Mouse (Mus musculus) hindbrain, embryonic 14.5 days (tissue): ENCODE measurements around the gene D11Wsu47e. TPM values are rescaled to one million over a fixed set of nuclear protein-coding genes. Genes with fewer than 3 reads are reported as not detected.
A peak's percentile ranks its signal among the peaks of the same experiment; 100 is the strongest.
"Not testable (repeated sequence)": the region's sequence is repeated elsewhere in the genome, so short reads cannot be mapped to it uniquely, and the experiment has no call there.

Source experiments
- ATAC-seq: fragments of 200-750 bp; cut with Nextera tagmentation; 2 replicates; pipeline ENCODE4 v1.8.0; 2017; ENCODE audit warnings: moderate number of reproducible peaks, mild to moderate bottlenecking, moderate TSS enrichment, moderate library complexity; ENCODE audit not compliant: low FRiP score
- DNase-seq: peaks from one replicate; pipeline ENCODE4 v3.0.0-alpha.2; 2015; ENCODE audit warnings: low spot score
- H3K27ac ChIP-seq: fragments of 300-500 bp; sonication (generic); 2 replicates; pipeline ENCODE4 v1.5.1; 2014; ENCODE audit warnings: mild to moderate bottlenecking, moderate library complexity
- H3K27me3 ChIP-seq: fragments of 300-500 bp; sonication (generic); 2 replicates; pipeline ENCODE4 v1.6.1; 2014; ENCODE audit warnings: mild to moderate bottlenecking, low read length, mixed read lengths; ENCODE audit not compliant: control insufficient read depth, insufficient read depth
- H3K36me3 ChIP-seq: fragments of 300-500 bp; sonication (generic); replicated peaks from 2 replicates; pipeline ENCODE4 v1.6.1; 2014; ENCODE audit not compliant: control insufficient read depth, insufficient read depth
- H3K4me1 ChIP-seq: fragments of 300-500 bp; sonication (generic); replicated peaks from 2 replicates; pipeline ENCODE4 v1.6.1; 2014; ENCODE audit warnings: antibody characterized with exemption, low read length, mixed read lengths; ENCODE audit not compliant: control insufficient read depth, insufficient read depth
- H3K4me2 ChIP-seq: fragments of 300-500 bp; sonication (generic); replicated peaks from 2 replicates; pipeline ENCODE4 v1.6.1; 2014; ENCODE audit warnings: mild to moderate bottlenecking, moderate library complexity
- H3K4me3 ChIP-seq: fragments of 300-500 bp; sonication (generic); replicated peaks from 2 replicates; pipeline ENCODE4 v1.5.1; 2014; ENCODE audit warnings: mild to moderate bottlenecking, low read length
- H3K9ac ChIP-seq: fragments of 300-500 bp; sonication (generic); 2 replicates; pipeline ENCODE4 v1.6.1; 2014
- H3K9me3 ChIP-seq: fragments of 300-500 bp; sonication (generic); 2 replicates; pipeline ENCODE4 v1.6.1; 2016; ENCODE audit warnings: low read length; ENCODE audit not compliant: control insufficient read depth
- WGBS: fragments of 180-500 bp; shearing (Covaris S2); extraction: QIAGEN DNeasy Blood & Tissue Kit; methylation state at CpG from one replicate; pipeline ENCODE4 v1.1.7; 2014; 5-methylcytosine and 5-hydroxymethylcytosine counted together
- polyA plus RNA-seq: library from polyadenylated mRNA; unstranded; fragments of >200 nt; fragmentation: Nextera tagmentation; extraction: Ambion mirVana; gene quantifications from 2 replicates; pipeline ENCODE4 v1.2.1, GENCODE M21; 2014

Gene D11Wsu47e
- polyA plus RNA-seq, 1 experiment from 2014 or later: 22.2 TPM

GRCm38 (mm10) chr11:113651907-113652273 is 32.3 kb upstream of the D11Wsu47e start:
- peaks cover 49% of the 10 kb centered on the region for H3K36me3 ChIP-seq
- no peak overlapping the region for H3K4me3 ChIP-seq
- no peak overlapping the region for H3K4me2 ChIP-seq
- no peaks in the 10 kb centered on the region for H3K27me3 ChIP-seq
- WGBS: 46% methylated on average over 8 of the region's 8 CpGs
- H3K9me3 ChIP-seq: no peaks in the 10 kb centered on the region
- no peak overlapping the region for H3K27ac ChIP-seq
- no peak overlapping the region for H3K9ac ChIP-seq
- ATAC-seq (peak; percentile 23; the same call in 1 of the 2 replicates), DNase-seq (peak; percentile 63)
- peaks cover 15% of the 10 kb centered on the region for H3K4me1 ChIP-seq

- no peaks in the 10 kb centered on the region for H3K9me3 ChIP-seq
- DNase-seq (no peak), ATAC-seq (no peak)
- peaks cover 56% of the 10 kb centered on the region for H3K36me3 ChIP-seq
- no peak overlapping the region for H3K9ac ChIP-seq
- H3K27me3 ChIP-seq: no peaks in the 10 kb centered on the region
- H3K4me3 ChIP-seq: no peak overlapping the region
- WGBS: 85% methylated on average over 6 of the region's 6 CpGs
- peaks cover 18% of the 10 kb centered on the region for H3K4me1 ChIP-seq
- no peak overlapping the region for H3K27ac ChIP-seq
- H3K4me2 ChIP-seq: no peak overlapping the region
These were observed 31.7 kb upstream of the D11Wsu47e start for GRCm38 (mm10) chr11:113652516-113652915.

GRCm38 (mm10) chr11:113654105-113654504 is 30.1 kb upstream of the D11Wsu47e start:
- Histone ChIP-seq H3K27ac (no peak overlapping the region), H3K27me3 (no peaks in the 10 kb centered on the region), H3K4me2 (no peak overlapping the region), H3K4me1 (peaks cover 13% of the 10 kb centered on the region), H3K36me3 (peaks cover 71% of the 10 kb centered on the region), H3K4me3 (no peak overlapping the region), H3K9ac (no peak overlapping the region), H3K9me3 (no peaks in the 10 kb centered on the region)
- 96% methylated on average over 15 of the region's 15 CpGs for WGBS
- DNase-seq: no peak
- no peak for ATAC-seq

- Histone ChIP-seq H3K9me3 (no peaks in the 10 kb centered on the region), H3K4me1 (peaks cover 13% of the 10 kb centered on the region), H3K4me2 (no peak overlapping the region), H3K27ac (no peak overlapping the region), H3K27me3 (no peaks in the 10 kb centered on the region), H3K4me3 (no peak overlapping the region), H3K9ac (no peak overlapping the region), H3K36me3 (peaks cover 78% of the 10 kb centered on the region)
- 83% methylated on average over 18 of the region's 18 CpGs for WGBS
- DNase-seq (peak; percentile 42), ATAC-seq (no peak)
These were observed 29.5 kb upstream of the D11Wsu47e start for GRCm38 (mm10) chr11:113654561-113655270.

- peak; percentile 75; the same call in 1 of the 2 replicates for ATAC-seq
- 83% methylated on average over 8 of the region's 8 CpGs for WGBS
These were observed 27.7 kb upstream of the D11Wsu47e start for GRCm38 (mm10) chr11:113656511-113656932.

GRCm38 (mm10) chr11:113657221-113657620 is 27.0 kb upstream of the D11Wsu47e start:
- Histone ChIP-seq H3K27me3 (no peaks in the 10 kb centered on the region), H3K36me3 (peaks cover 99% of the 10 kb centered on the region), H3K4me2 (no peak overlapping the region), H3K9ac (no peak overlapping the region), H3K4me1 (0 out of 2 replicates have a peak, but pooled peaks cover 4% of the 10 kb centered on the region), H3K9me3 (no peaks in the 10 kb centered on the region), H3K27ac (no peak overlapping the region), H3K4me3 (no peak overlapping the region)
- ATAC-seq (no peak), DNase-seq (no peak)
- WGBS: 86% methylated on average over 4 of the region's 4 CpGs

More at GRCm38 (mm10) chr11:113656511-113656932, 27.7 kb upstream of the D11Wsu47e start:
- H3K27ac ChIP-seq: no peak overlapping the region
- H3K9me3 ChIP-seq: no peaks in the 10 kb centered on the region
- peaks cover 95% of the 10 kb centered on the region for H3K36me3 ChIP-seq
- H3K4me3 ChIP-seq: no peak overlapping the region
- no peak for DNase-seq
- no peak overlapping the region for H3K4me2 ChIP-seq
- 0 out of 2 replicates have a peak, but pooled peaks cover 4% of the 10 kb centered on the region for H3K4me1 ChIP-seq
- H3K27me3 ChIP-seq: no peaks in the 10 kb centered on the region
- H3K9ac ChIP-seq: no peak overlapping the region

GRCm38 (mm10) chr11:113658319-113658718 is 25.9 kb upstream of the D11Wsu47e start:
- no peak overlapping the region for H3K27ac ChIP-seq
- ATAC-seq: no peak
- no peak overlapping the region for H3K9ac ChIP-seq
- peaks cover 99% of the 10 kb centered on the region for H3K36me3 ChIP-seq
- DNase-seq: no peak
- 0 out of 2 replicates have a peak, but pooled peaks cover 4% of the 10 kb centered on the region for H3K4me1 ChIP-seq
- H3K4me2 ChIP-seq: no peak overlapping the region
- WGBS: 87% methylated on average over 8 of the region's 8 CpGs
- H3K9me3 ChIP-seq: no peaks in the 10 kb centered on the region
- no peaks in the 10 kb centered on the region for H3K27me3 ChIP-seq
- H3K4me3 ChIP-seq: no peak overlapping the region

DNA sequence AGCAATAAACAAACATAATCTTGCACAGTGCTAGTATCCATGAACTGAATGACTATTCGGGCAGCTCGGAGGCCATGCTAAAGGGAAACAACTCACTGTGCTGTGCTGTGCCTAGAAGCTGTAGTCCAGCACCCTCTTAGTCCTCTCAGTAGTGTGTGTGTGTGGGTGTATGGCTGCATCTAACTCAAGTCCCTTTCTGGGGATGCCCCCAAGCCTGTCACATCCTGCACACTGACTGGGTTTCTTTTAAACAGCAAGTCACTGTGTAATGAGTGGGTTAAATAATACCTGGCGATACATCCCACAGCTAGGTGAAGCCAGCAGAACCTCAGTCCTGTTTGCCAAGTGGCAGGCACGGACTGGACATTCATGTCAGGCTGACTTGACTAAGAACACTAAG is 25.4 kb upstream of the D11Wsu47e start:
- no peaks in the 10 kb centered on the region for H3K27me3 ChIP-seq
- peaks cover 99% of the 10 kb centered on the region for H3K36me3 ChIP-seq
- no peak for ATAC-seq
- no peak overlapping the region for H3K4me3 ChIP-seq
- DNase-seq: no peak
- WGBS: 93% methylated on average over 4 of the region's 4 CpGs
- H3K4me1 ChIP-seq: 0 out of 2 replicates have a peak, but pooled peaks cover 4% of the 10 kb centered on the region
- no peak overlapping the region for H3K9ac ChIP-seq
- H3K27ac ChIP-seq: no peak overlapping the region
- no peak overlapping the region for H3K4me2 ChIP-seq
- H3K9me3 ChIP-seq: no peaks in the 10 kb centered on the region

- WGBS: 99% methylated on average over 3 of the region's 3 CpGs
- not testable (repeated sequence) for H3K9me3 ChIP-seq, H3K9ac ChIP-seq, DNase-seq, H3K4me1 ChIP-seq, H3K4me3 ChIP-seq, H3K27me3 ChIP-seq, ATAC-seq, H3K4me2 ChIP-seq, H3K27ac ChIP-seq
- H3K36me3 ChIP-seq: peaks cover 92% of the 10 kb centered on the region
These were observed 24.0 kb upstream of the D11Wsu47e start for GRCm38 (mm10) chr11:113660213-113660612.
